Comparison of ENCODE assay signal across 23 mouse cellular contexts in genomic region chr2:164859155-164859554, GRCm38 (mm10). TPM values are rescaled to one million over a fixed set of nuclear protein-coding genes. Genes with fewer than 3 reads are reported as not detected.
A peak's percentile ranks its signal among the peaks of the same experiment; 100 is the strongest.
DNase-seq lines count a peak whose midpoint lies in the region; ATAC-seq and TF ChIP-seq lines count a peak whose summit lies in the region.
"Had no signal": no experiment of that assay in that cellular context is flagged by ENCODE, and none has a peak within 500 bp of the region (broad histone marks: within the 10 kb centered on the region; RNA-seq: fewer than 3 reads in every experiment).

No protein-coding gene starts in this region.

- no peak for ATAC-seq in intestine, postnatal 0 days
- ATAC-seq in hindbrain, embryonic 13.5 days (ENCODE audit: low FRiP score): no peak
- ATAC-seq: CD4-positive, CD25-positive, alpha-beta regulatory T cell, adult 4 months; forebrain, embryonic 16.5 days; inflammation-experienced regulatory T-cells, adult 6 months had no signal

- H3K36me3 ChIP-seq in liver, adult 2 months (ENCODE audit: control insufficient read depth, insufficient read depth, low read length): no peaks in the 10 kb centered on the region
- H3K36me3 ChIP-seq in intestine, postnatal 0 days (ENCODE audit: control insufficient read depth, insufficient read depth): no peaks in the 10 kb centered on the region
- H3K36me3 ChIP-seq in hindbrain, embryonic 13.5 days: no peaks in the 10 kb centered on the region
- H3K36me3 ChIP-seq: embryonic facial prominence, embryonic 15.5 days; heart, embryonic 10.5 days; hindbrain, embryonic 12.5 days; neural tube, embryonic 12.5 days had no signal

- no peaks in the 10 kb centered on the region for H3K9me3 ChIP-seq in intestine, postnatal 0 days (ENCODE audit: control insufficient read depth)
- H3K9me3 ChIP-seq in hindbrain, embryonic 13.5 days: no peaks in the 10 kb centered on the region
- H3K9me3 ChIP-seq: embryonic facial prominence, embryonic 15.5 days; heart, embryonic 10.5 days; hindbrain, embryonic 12.5 days; midbrain, embryonic 10.5 days; neural tube, embryonic 12.5 days had no signal

- no peaks in the 10 kb centered on the region for H3K79me2 ChIP-seq in liver, adult 2 months (ENCODE audit: control insufficient read depth, insufficient read depth, low read length)

- WGBS in liver, adult 2 months: 45% methylated on average over 2 of the region's 2 CpGs
- WGBS in intestine, postnatal 0 days: 58% methylated on average over 2 of the region's 2 CpGs
- WGBS in hindbrain, embryonic 13.5 days: 79% methylated on average over 2 of the region's 2 CpGs

- H3K27me3 ChIP-seq in liver, adult 2 months (ENCODE audit: control insufficient read depth, insufficient read depth, low read length): no peaks in the 10 kb centered on the region
- H3K27me3 ChIP-seq in intestine, postnatal 0 days (replicated peaks; ENCODE audit: control insufficient read depth, insufficient read depth, low read length): peaks cover 26% of the 10 kb centered on the region
- H3K27me3 ChIP-seq in hindbrain, embryonic 13.5 days: peaks cover 59% of the 10 kb centered on the region

- peak; percentile 35 for DNase-seq in embryo, embryonic 11 days
- DNase-seq in embryo, embryonic 9.5 days (ENCODE audit: extremely low spot score): no peak
- DNase-seq in liver, adult 2 months (ENCODE audit: extremely low read depth, low read depth, low spot score): no peak
- DNase-seq in liver: no peak
- no peak for DNase-seq in thymus, postnatal 36 days
- no peak for DNase-seq in adrenal gland, postnatal 4 days (ENCODE audit: low spot score in 2 of 2)
- DNase-seq: adrenal gland, adult 2 months; cerebellum, adult 9-11 months; heart, postnatal 10 days; lung, embryonic 14.5 days; lung, postnatal 4 days; thymus, postnatal 14 days had no signal

- peaks cover 13% of the 10 kb centered on the region for H3K4me1 ChIP-seq in liver, adult 2 months (ENCODE audit: control insufficient read depth, insufficient read depth, low read length)
- peaks cover 9% of the 10 kb centered on the region; the same call in 1 of the 2 replicates for H3K4me1 ChIP-seq in intestine, postnatal 0 days (replicated peaks; ENCODE audit: control insufficient read depth, insufficient read depth, low read length)
- H3K4me1 ChIP-seq in hindbrain, embryonic 13.5 days (replicated peaks): peaks cover 32% of the 10 kb centered on the region

- H3K4me2 ChIP-seq in intestine, postnatal 0 days (replicated peaks; ENCODE audit: low read depth): peak overlapping the region; percentile 32
- no peak overlapping the region for H3K4me2 ChIP-seq in hindbrain, embryonic 13.5 days
- H3K4me2 ChIP-seq: embryonic facial prominence, embryonic 15.5 days; hindbrain, embryonic 12.5 days had no signal

- TF ChIP-seq POLR2A in liver, adult 2 months (IDR thresholded peaks at IDR 0.05; ENCODE audit: extremely low read depth, insufficient read depth, low read length): no peak

- peak overlapping the region; percentile 61 for H3K9ac ChIP-seq in liver, adult 2 months (ENCODE audit: low read depth, low read length)
- H3K9ac ChIP-seq in intestine, postnatal 0 days (ENCODE audit: low read depth, low read length): no peak overlapping the region
- H3K9ac ChIP-seq in hindbrain, embryonic 13.5 days: no peak overlapping the region
- H3K9ac ChIP-seq: embryonic facial prominence, embryonic 15.5 days; hindbrain, embryonic 12.5 days; lung, embryonic 14.5 days; neural tube, embryonic 12.5 days had no signal

- no peak for TF ChIP-seq CTCF in liver, adult 2 months (IDR thresholded peaks at IDR 0.05; ENCODE audit: low read depth, low read length)
- TF ChIP-seq CTCF in intestine, postnatal 0 days (IDR thresholded peaks at IDR 0.05; ENCODE audit: low read depth): no peak

- peak overlapping the region; percentile 35 for H3K4me3 ChIP-seq in liver, adult 2 months (ENCODE audit: insufficient read depth, low read depth, low read length)
- no peak overlapping the region for H3K4me3 ChIP-seq in intestine, postnatal 0 days (ENCODE audit: low read depth, low read length)
- H3K4me3 ChIP-seq in hindbrain, embryonic 13.5 days: no peak overlapping the region
- H3K4me3 ChIP-seq: embryonic facial prominence, embryonic 15.5 days; heart, embryonic 10.5 days; hindbrain, embryonic 12.5 days; midbrain, embryonic 10.5 days; neural tube, embryonic 12.5 days had no signal

- H3K27ac ChIP-seq in liver, adult 2 months (replicated peaks; ENCODE audit: insufficient read depth, low read depth, low read length): peak overlapping the region; percentile 94
- no peak overlapping the region for H3K27ac ChIP-seq in intestine, postnatal 0 days (ENCODE audit: low read depth, low read length)
- no peak overlapping the region for H3K27ac ChIP-seq in hindbrain, embryonic 13.5 days
- H3K27ac ChIP-seq: embryonic facial prominence, embryonic 15.5 days; heart, embryonic 10.5 days; hindbrain, embryonic 12.5 days; neural tube, embryonic 12.5 days had no signal

RNA-seq across cellular contexts. Expression of gene Pltp, which starts 1.6 kb away (rescaled TPM):
- 21.7 and 22.1 TPM in 2 replicates for total RNA-seq in liver, adult 2 months (2014; rRNA removed)
- polyA plus RNA-seq in liver, adult 2 months (2012; rRNA removed): 49.7 and 92.8 TPM in 2 replicates
- polyA plus RNA-seq in intestine, postnatal 0 days (2015; fragmentation: Nextera tagmentation; extraction: Ambion mirVana): 14.5 and 16.2 TPM in 2 replicates
- polyA plus RNA-seq in hindbrain, embryonic 13.5 days (2015; fragmentation: Nextera tagmentation; extraction: Ambion mirVana): 123 and 127 TPM in 2 replicates
- 10 to 100 TPM; 25.7 to 28.9 TPM for total RNA-seq in adrenal gland, postnatal 4 days (2021)

RNA-seq across cellular contexts. Expression of gene Pcif1, which starts 19.9 kb away (rescaled TPM):
- 9.1 and 12.9 TPM in 2 replicates for total RNA-seq in liver, adult 2 months (2014; rRNA removed)
- 20.2 and 21.3 TPM in 2 replicates for polyA plus RNA-seq in liver, adult 2 months (2012; rRNA removed)
- 43.2 and 44.0 TPM in 2 replicates for polyA plus RNA-seq in intestine, postnatal 0 days (2015; fragmentation: Nextera tagmentation; extraction: Ambion mirVana)
- 87.8 and 95.3 TPM in 2 replicates for polyA plus RNA-seq in hindbrain, embryonic 13.5 days (2015; fragmentation: Nextera tagmentation; extraction: Ambion mirVana)
- total RNA-seq in adrenal gland, postnatal 4 days (2021): 10 to 100 TPM; 78.8 to 80.7 TPM

RNA-seq across cellular contexts. Expression of gene Neurl2, which starts 25.9 kb away (rescaled TPM):
- 1.6 and 2.3 TPM in 2 replicates for total RNA-seq in liver, adult 2 months (2014; rRNA removed)
- polyA plus RNA-seq in liver, adult 2 months (2012; rRNA removed): 4.5 and 5.6 TPM in 2 replicates
- polyA plus RNA-seq in intestine, postnatal 0 days (2015; fragmentation: Nextera tagmentation; extraction: Ambion mirVana): 4.6 and 5.7 TPM in 2 replicates
- 5.4 and 5.9 TPM in 2 replicates for polyA plus RNA-seq in hindbrain, embryonic 13.5 days (2015; fragmentation: Nextera tagmentation; extraction: Ambion mirVana)
- total RNA-seq in adrenal gland, postnatal 4 days (2021): 1 to 10 TPM; 5.4 to 7.4 TPM

RNA-seq across cellular contexts. Expression of gene Ctsa, which starts 26.5 kb away (rescaled TPM):
- total RNA-seq in liver, adult 2 months (2014; rRNA removed): 112 and 135 TPM in 2 replicates
- polyA plus RNA-seq in liver, adult 2 months (2012; rRNA removed): 164 and 279 TPM in 2 replicates
- 1,079 and 1,142 TPM in 2 replicates for polyA plus RNA-seq in intestine, postnatal 0 days (2015; fragmentation: Nextera tagmentation; extraction: Ambion mirVana)
- 101 and 109 TPM in 2 replicates for polyA plus RNA-seq in hindbrain, embryonic 13.5 days (2015; fragmentation: Nextera tagmentation; extraction: Ambion mirVana)
- 100 to 1,000 TPM; 140 to 158 TPM for total RNA-seq in adrenal gland, postnatal 4 days (2021)

RNA-seq across cellular contexts. Expression of gene Spata25, which starts 30.8 kb away (rescaled TPM):
- 0.18 TPM in 1 of 2 replicates, not detected in the other for total RNA-seq in liver, adult 2 months (2014; rRNA removed)
- not detected in 2 replicates for polyA plus RNA-seq in liver, adult 2 months (2012; rRNA removed)
- not detected in 2 replicates for polyA plus RNA-seq in intestine, postnatal 0 days (2015; fragmentation: Nextera tagmentation; extraction: Ambion mirVana)
- not detected in 2 replicates for polyA plus RNA-seq in hindbrain, embryonic 13.5 days (2015; fragmentation: Nextera tagmentation; extraction: Ambion mirVana)
- 1 to 10 TPM in 1 of 2 experiments, under 1 TPM in 1; 0.76 to 1.7 TPM for total RNA-seq in adrenal gland, postnatal 4 days (2021)
- total RNA-seq: adrenal gland, adult 2 months had no signal
- polyA plus RNA-seq: adrenal gland, adult 2 months; CD4-positive, CD25-positive, alpha-beta regulatory T cell, adult 4 months; embryonic facial prominence, embryonic 15.5 days; heart, embryonic 10.5 days; hindbrain, embryonic 12.5 days; inflammation-experienced regulatory T-cells, adult 6 months; limb, embryonic 11.5 days; lung, embryonic 14.5 days; midbrain, embryonic 10.5 days; neural tube, embryonic 12.5 days had no signal
